Mouse (Mus musculus) lung, adult 2 months (tissue): Measurements from ENCODE around the gene Rhbdd1. TPM values are rescaled to one million over a fixed set of nuclear protein-coding genes. Genes with fewer than 3 reads are reported as not detected.
A peak's percentile ranks its signal among the peaks of the same experiment; 100 is the strongest.

Experiments
- DNase-seq: peaks from one replicate; pipeline ENCODE4 v3.0.0; 2022
- H3K4me1 ChIP-seq: fragments of 200-500 bp; 2 replicates; pipeline ENCODE4 v1.6.1; 2011; ENCODE audit warnings: low read length; ENCODE audit not compliant: control insufficient read depth, insufficient read depth
- H3K4me3 ChIP-seq: fragments of 200-500 bp; replicated peaks from 2 replicates; pipeline ENCODE3; 2011; ENCODE audit warnings: low read depth, mild to moderate bottlenecking, control low read depth, low read length; ENCODE audit errors: extremely low read depth
- CTCF ChIP-seq: fragments of 200-500 bp; IDR thresholded peaks from 2 replicates; pipeline ENCODE4 v1.5.1; 2011; ENCODE audit warnings: mild to moderate bottlenecking, low read length, control low read depth; ENCODE audit not compliant: insufficient read depth
- POLR2A ChIP-seq: fragments of 200-500 bp; IDR thresholded peaks from 2 replicates; pipeline ENCODE4 v1.6.1; 2011; ENCODE audit warnings: low read depth, mild to moderate bottlenecking, control low read depth, low read length, borderline replicate concordance; ENCODE audit errors: extremely low read depth
- WGBS: fragments of 180-500 bp; shearing (Covaris S2); methylation state at CpG from one replicate; pipeline ENCODE4 v1.1.7; 2018; 5-methylcytosine and 5-hydroxymethylcytosine counted together
- polyA plus RNA-seq: library from polyadenylated mRNA; depleted of rRNA; stranded (reverse); fragments of >200 nt; gene quantifications from 2 replicates; pipeline ENCODE4 v1.2.3, GENCODE M21; 2012

The Rhbdd1 gene
- polyA plus RNA-seq, 1 experiment = 16.3 TPM

GRCm38 (mm10) chr1:82358871-82359647 lies 42.8 kb downstream of the Rhbdd1 start:
- Histone ChIP-seq H3K4me3 (peak overlapping the region; percentile 19), H3K4me1 (no peaks in the 10 kb centered on the region; the same call in 1 of the 2 replicates)
- 46% methylated on average over 20 of the region's 20 CpGs for WGBS
- no peak for DNase-seq
- TF ChIP-seq POLR2A = no peak
- TF ChIP-seq CTCF = no peak

- no peak overlapping the region for H3K4me3 ChIP-seq
- 88% methylated on average over 1 of the region's 1 CpGs for WGBS
- H3K4me1 ChIP-seq = no peaks in the 10 kb centered on the region; the same call in 1 of the 2 replicates
- no peak for DNase-seq
- TF ChIP-seq POLR2A = no peak
- no peak for TF ChIP-seq CTCF
Observed at GRCm38 (mm10) chr1:82359648-82360026, 43.4 kb downstream of the Rhbdd1 start.

GRCm38 (mm10) chr1:82361240-82361639 lies 45.0 kb downstream of the Rhbdd1 start:
- 57% methylated on average over 4 of the region's 4 CpGs for WGBS

GRCm38 (mm10) chr1:82362165-82362564 lies 45.9 kb downstream of the Rhbdd1 start:
- no peaks in the 10 kb centered on the region; the same call in 1 of the 2 replicates for H3K4me1 ChIP-seq
- 61% methylated on average over 6 of the region's 6 CpGs for WGBS
- TF ChIP-seq CTCF (no peak), POLR2A (no peak)
- no peak overlapping the region for H3K4me3 ChIP-seq
- DNase-seq = no peak

More at GRCm38 (mm10) chr1:82361240-82361639, 45.0 kb downstream of the Rhbdd1 start:
- no peaks in the 10 kb centered on the region; the same call in 1 of the 2 replicates for H3K4me1 ChIP-seq
- no peak overlapping the region for H3K4me3 ChIP-seq
- no peak for DNase-seq
- TF ChIP-seq CTCF (no peak), POLR2A (no peak)

- Histone ChIP-seq H3K4me3 (no peak overlapping the region), H3K4me1 (no peaks in the 10 kb centered on the region; the same call in 1 of the 2 replicates)
- 77% methylated on average over 7 of the region's 7 CpGs for WGBS
- DNase-seq = no peak
- no peak for TF ChIP-seq CTCF
- TF ChIP-seq POLR2A = no peak
Observed at GRCm38 (mm10) chr1:82364047-82364446, 47.8 kb downstream of the Rhbdd1 start.

GRCm38 (mm10) chr1:82364468-82364867 lies 48.2 kb downstream of the Rhbdd1 start:
- TF ChIP-seq POLR2A = no peak
- TF ChIP-seq CTCF = no peak
- no peak for DNase-seq
- H3K4me3 ChIP-seq = no peak overlapping the region
- no peaks in the 10 kb centered on the region; the same call in 1 of the 2 replicates for H3K4me1 ChIP-seq
- WGBS = 81% methylated on average over 6 of the region's 6 CpGs

- TF ChIP-seq CTCF = no peak
- no peak for TF ChIP-seq POLR2A
- 80% methylated on average over 5 of the region's 5 CpGs for WGBS
Observed at GRCm38 (mm10) chr1:82371636-82372428, 55.6 kb downstream of the Rhbdd1 start.

GRCm38 (mm10) chr1:82373924-82374323 lies 57.7 kb downstream of the Rhbdd1 start:
- H3K4me1 ChIP-seq = no peaks in the 10 kb centered on the region
- no peak for DNase-seq
- 92% methylated on average over 8 of the region's 8 CpGs for WGBS
- no peak for TF ChIP-seq POLR2A
- TF ChIP-seq CTCF = no peak
- H3K4me3 ChIP-seq = no peak overlapping the region

More at GRCm38 (mm10) chr1:82371636-82372428, 55.6 kb downstream of the Rhbdd1 start:
- H3K4me3 ChIP-seq = no peak overlapping the region
- no peaks in the 10 kb centered on the region for H3K4me1 ChIP-seq
- DNase-seq = no peak

GRCm38 (mm10) chr1:82374831-82375358 lies 58.6 kb downstream of the Rhbdd1 start:
- Histone ChIP-seq H3K4me3 (no peak overlapping the region), H3K4me1 (no peaks in the 10 kb centered on the region)
- 38% methylated on average over 4 of the region's 4 CpGs for WGBS
- no peak for DNase-seq
- no peak for TF ChIP-seq CTCF
- TF ChIP-seq POLR2A = no peak
